Mouse (Mus musculus) heart, postnatal 0 days (tissue): ENCODE data around the gene Pfn3.

ENCODE experiments used
- CTCF ChIP-seq: IDR thresholded peaks from 2 replicates; pipeline ENCODE4 v1.5.1; 2016; ENCODE audit warnings: antibody characterized with exemption, control low read depth, low read depth
- EP300 ChIP-seq: IDR thresholded peaks from 2 replicates; pipeline ENCODE4 v1.6.1; 2016; ENCODE audit warnings: antibody characterized with exemption, low read depth

DNA sequence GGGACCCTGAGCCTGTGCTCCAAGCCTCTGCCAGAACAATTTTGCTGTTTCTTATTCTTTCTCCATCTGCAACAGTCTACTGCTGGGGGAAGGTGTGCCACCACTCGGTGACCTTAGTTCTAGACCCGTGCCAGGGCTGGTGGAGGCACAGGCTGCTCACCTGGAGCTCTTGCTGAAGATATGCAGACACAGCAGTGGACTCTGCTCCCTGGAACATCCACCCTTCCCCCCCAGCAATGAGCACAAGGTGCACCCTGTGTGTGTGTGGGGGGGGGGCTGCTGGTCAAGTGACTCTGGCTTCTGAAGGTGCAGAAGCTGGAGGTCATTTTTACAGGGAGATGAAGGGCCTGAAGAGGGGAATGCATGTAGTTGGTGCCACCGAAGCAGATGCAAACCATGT, 24.4 kb downstream of the Pfn3 start:
- no peak for TF ChIP-seq CTCF
- no peak for TF ChIP-seq EP300
